Mouse (Mus musculus): ENCODE results near the gene Olfr1353. TPM values are rescaled to one million over a fixed set of nuclear protein-coding genes. Genes with fewer than 3 reads are reported as not detected.
"Not testable (repeated sequence)": the region's sequence is repeated elsewhere in the genome, so short reads cannot be mapped to it uniquely, and the experiment has no call there.

Olfr1353 gene
- polyA plus RNA-seq (2014; fragmentation: Nextera tagmentation; extraction: Ambion mirVana) = not detected in 2 replicates

- not testable (repeated sequence) for H3K9ac ChIP-seq (ENCODE audit: low read depth, low read length); ATAC-seq (replicated peaks; ENCODE audit: low FRiP score); H3K4me1 ChIP-seq (replicated peaks; ENCODE audit: control insufficient read depth, insufficient read depth, low read length); H3K36me3 ChIP-seq (ENCODE audit: control insufficient read depth, insufficient read depth, low read length); H3K27ac ChIP-seq (ENCODE audit: low read depth, low read length); H3K4me3 ChIP-seq (ENCODE audit: low read depth, low read length); DNase-seq (ENCODE audit: low spot score); H3K27me3 ChIP-seq (replicated peaks; ENCODE audit: control insufficient read depth, insufficient read depth, low read length); H3K4me2 ChIP-seq; H3K9me3 ChIP-seq (ENCODE audit: control insufficient read depth, low read length)
Measured at GRCm38 (mm10) chr10:78963009-78963408, at the start of gene Olfr1353. Olfr1353 (plus strand) TSS chr10:78963309.

- not testable (repeated sequence) for DNase-seq (ENCODE audit: low spot score); H3K27ac ChIP-seq (ENCODE audit: low read depth, low read length); ATAC-seq (replicated peaks; ENCODE audit: low FRiP score); H3K9ac ChIP-seq (ENCODE audit: low read depth, low read length); H3K4me1 ChIP-seq (replicated peaks; ENCODE audit: control insufficient read depth, insufficient read depth, low read length); H3K9me3 ChIP-seq (ENCODE audit: control insufficient read depth, low read length); H3K27me3 ChIP-seq (replicated peaks; ENCODE audit: control insufficient read depth, insufficient read depth, low read length); H3K36me3 ChIP-seq (ENCODE audit: control insufficient read depth, insufficient read depth, low read length); H3K4me2 ChIP-seq; H3K4me3 ChIP-seq (ENCODE audit: low read depth, low read length)
- 70% methylated on average over 1 of the region's 1 CpGs for WGBS
Measured at GRCm38 (mm10) chr10:78950336-78950735, 12.8 kb upstream of the Olfr1353 start, which contains the start of gene Olfr8. Olfr8 (plus strand) TSS chr10:78950636.

GRCm38 (mm10) chr10:78980750-78981149 is 17.6 kb downstream of the Olfr1353 start, which contains the start of gene Olfr1352:
Olfr1352 (plus strand) TSS chr10:78981050.
- H3K27me3 ChIP-seq (replicated peaks; ENCODE audit: control insufficient read depth, insufficient read depth, low read length) = no peaks in the 10 kb centered on the region
- no peaks in the 10 kb centered on the region for H3K9me3 ChIP-seq (ENCODE audit: control insufficient read depth, low read length)
- no peak within 1 kb of the TSS for H3K27ac ChIP-seq (ENCODE audit: low read depth, low read length)
- no peaks in the 10 kb centered on the region for H3K36me3 ChIP-seq (ENCODE audit: control insufficient read depth, insufficient read depth, low read length)
- DNase-seq (ENCODE audit: low spot score) (no peak), ATAC-seq (replicated peaks; ENCODE audit: low FRiP score) (no peak)
- H3K4me1 ChIP-seq (replicated peaks; ENCODE audit: control insufficient read depth, insufficient read depth, low read length) = no peaks in the 10 kb centered on the region
- H3K4me3 ChIP-seq (ENCODE audit: low read depth, low read length) = no peak within 1 kb of the TSS
- no peak within 1 kb of the TSS for H3K4me2 ChIP-seq
- H3K9ac ChIP-seq (ENCODE audit: low read depth, low read length) = no peak within 1 kb of the TSS

GRCm38 (mm10) chr10:79012172-79012571 is 49.1 kb downstream of the Olfr1353 start, which contains the start of gene Olfr1351:
Olfr1351 (plus strand) TSS chr10:79012472.
- 59% methylated on average over 1 of the region's 1 CpGs for WGBS
- Histone ChIP-seq H3K9me3 (ENCODE audit: control insufficient read depth, low read length) (no peaks in the 10 kb centered on the region), H3K4me2 (no peak within 1 kb of the TSS), H3K4me3 (ENCODE audit: low read depth, low read length) (no peak within 1 kb of the TSS), H3K36me3 (ENCODE audit: control insufficient read depth, insufficient read depth, low read length) (no peaks in the 10 kb centered on the region), H3K27ac (ENCODE audit: low read depth, low read length) (no peak within 1 kb of the TSS), H3K9ac (ENCODE audit: low read depth, low read length) (no peak within 1 kb of the TSS), H3K27me3 (replicated peaks; ENCODE audit: control insufficient read depth, insufficient read depth, low read length) (no peaks in the 10 kb centered on the region), H3K4me1 (replicated peaks; ENCODE audit: control insufficient read depth, insufficient read depth, low read length) (no peaks in the 10 kb centered on the region)
- DNase-seq (ENCODE audit: low spot score) (no peak), ATAC-seq (replicated peaks; ENCODE audit: low FRiP score) (no peak)

Other genes starting within 250 kb of the Olfr1353 start
- not detected in 2 replicates for gene Casp14, start 245.0 kb upstream of the Olfr1353 start, polyA plus RNA-seq (2014; fragmentation: Nextera tagmentation; extraction: Ambion mirVana)
- gene Ccdc105, start 210.2 kb upstream of the Olfr1353 start, polyA plus RNA-seq (2014; fragmentation: Nextera tagmentation; extraction: Ambion mirVana) = not detected in 2 replicates
- gene Slc1a6, start 182.8 kb upstream of the Olfr1353 start, polyA plus RNA-seq (2014; fragmentation: Nextera tagmentation; extraction: Ambion mirVana) = 0.45 and 0.73 TPM in 2 replicates
- not detected in 2 replicates for gene Olfr1356, start 111.1 kb upstream of the Olfr1353 start, polyA plus RNA-seq (2014; fragmentation: Nextera tagmentation; extraction: Ambion mirVana)
- gene Olfr1355, start 87.8 kb upstream of the Olfr1353 start, polyA plus RNA-seq (2014; fragmentation: Nextera tagmentation; extraction: Ambion mirVana) = not detected in 2 replicates
- not detected in 2 replicates for gene Olfr1354, start 50.1 kb upstream of the Olfr1353 start, polyA plus RNA-seq (2014; fragmentation: Nextera tagmentation; extraction: Ambion mirVana)
- gene Olfr8, start 12.7 kb upstream of the Olfr1353 start, polyA plus RNA-seq (2014; fragmentation: Nextera tagmentation; extraction: Ambion mirVana) = not detected in 2 replicates
- not detected in 2 replicates for gene Olfr1352, start 17.7 kb downstream of the Olfr1353 start, polyA plus RNA-seq (2014; fragmentation: Nextera tagmentation; extraction: Ambion mirVana)
- gene Olfr1351, start 49.2 kb downstream of the Olfr1353 start, polyA plus RNA-seq (2014; fragmentation: Nextera tagmentation; extraction: Ambion mirVana) = not detected in 2 replicates
- gene Olfr57, start 65.4 kb downstream of the Olfr1353 start, polyA plus RNA-seq (2014; fragmentation: Nextera tagmentation; extraction: Ambion mirVana) = not detected in 2 replicates
- 14.1 TPM in 2 replicates for gene 2610008E11Rik, start 134.3 kb downstream of the Olfr1353 start, polyA plus RNA-seq (2014; fragmentation: Nextera tagmentation; extraction: Ambion mirVana)
- gene Vmn2r80, start 185.5 kb downstream of the Olfr1353 start, polyA plus RNA-seq (2014; fragmentation: Nextera tagmentation; extraction: Ambion mirVana) = not detected in 2 replicates